8 mouse cellular contexts compared by ENCODE assay signal in the genomic region with DNA sequence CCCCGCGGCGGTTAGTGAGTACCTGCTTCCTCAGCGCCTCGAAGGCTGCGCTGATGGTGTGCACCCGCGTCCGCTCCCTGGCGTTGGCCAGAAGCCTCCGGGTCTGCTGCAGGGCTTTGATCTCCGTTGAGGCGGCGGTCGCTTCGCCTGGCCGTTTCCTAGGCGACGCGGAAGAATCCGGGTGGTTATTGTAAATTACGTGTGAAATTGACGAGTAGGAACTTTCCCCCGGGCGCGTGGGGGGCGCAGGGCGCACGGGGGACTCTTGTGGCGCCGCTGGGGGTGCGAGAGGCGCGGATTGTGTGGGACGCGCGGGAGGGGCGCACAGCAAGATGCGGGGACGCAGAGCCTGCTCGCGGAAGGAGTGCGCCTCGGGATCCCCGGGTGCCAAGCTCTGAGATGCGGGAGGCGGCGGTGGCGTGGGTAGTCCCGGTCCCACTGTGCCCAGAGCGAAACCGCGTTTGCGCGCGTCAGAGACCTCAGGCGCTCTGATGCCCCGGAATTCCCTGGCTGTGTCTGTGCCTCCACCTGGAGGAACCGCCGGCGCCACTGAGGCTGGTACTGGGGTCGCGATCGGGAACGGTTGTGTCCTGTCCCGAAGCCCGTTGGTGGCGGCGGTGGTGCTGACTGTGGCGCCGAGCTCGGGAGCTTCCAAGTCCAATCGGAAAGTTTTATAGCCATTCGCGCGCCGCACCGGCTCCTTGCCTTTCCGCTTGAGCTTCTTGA. TPM values are rescaled to one million over a fixed set of nuclear protein-coding genes. Genes with fewer than 3 reads are reported as not detected.
DNase-seq lines count a peak whose midpoint lies in the region; ATAC-seq and TF ChIP-seq lines count a peak whose summit lies in the region.

No protein-coding gene starts in this region.

- H3K27me3 ChIP-seq in midbrain, embryonic 13.5 days: peaks cover 83% of the 10 kb centered on the region

- no peak for TF ChIP-seq POLR2A in lung, adult 2 months (IDR thresholded peaks at IDR 0.05; ENCODE audit: borderline replicate concordance, extremely low read depth, low read depth, low read length)
- no peak for TF ChIP-seq POLR2A in bone marrow macrophage, adult 2 months (IDR thresholded peaks at IDR 0.05; ENCODE audit: borderline replicate concordance, low read depth, low read length)

- peaks cover 9% of the 10 kb centered on the region; the same call in 1 of the 2 replicates for H3K4me1 ChIP-seq in lung, adult 2 months (ENCODE audit: control insufficient read depth, insufficient read depth, low read length)
- 0 out of 2 replicates have a peak, but pooled peaks cover 3% of the 10 kb centered on the region for H3K4me1 ChIP-seq in bone marrow macrophage, adult 2 months (ENCODE audit: control insufficient read depth, insufficient read depth, low read length)
- peaks cover 55% of the 10 kb centered on the region for H3K4me1 ChIP-seq in midbrain, embryonic 13.5 days (replicated peaks)

- H3K4me2 ChIP-seq in midbrain, embryonic 13.5 days (replicated peaks): peak overlapping the region; percentile 100

- ATAC-seq in midbrain, embryonic 13.5 days: peak; percentile 72

- peak overlapping the region; percentile 70 for H3K4me3 ChIP-seq in lung, adult 2 months (replicated peaks; ENCODE audit: extremely low read depth, low read depth, low read length)
- H3K4me3 ChIP-seq in bone marrow macrophage, adult 2 months (ENCODE audit: insufficient read depth, low read length): peak overlapping the region; percentile 57
- peak overlapping the region; percentile 57 for H3K4me3 ChIP-seq in midbrain, embryonic 13.5 days (replicated peaks)

- no peak overlapping the region for H3K27ac ChIP-seq in bone marrow macrophage, adult 2 months (ENCODE audit: insufficient read depth, low read depth, low read length)
- H3K27ac ChIP-seq in midbrain, embryonic 13.5 days: peak overlapping the region; percentile 64

- no peaks in the 10 kb centered on the region for H3K9me3 ChIP-seq in midbrain, embryonic 13.5 days

- WGBS in lung, adult 2 months: 0% methylated on average over 79 of the region's 79 CpGs
- under 1% methylated on average over 78 of the region's 79 CpGs for WGBS in midbrain, embryonic 13.5 days

- TF ChIP-seq CTCF in lung, adult 2 months (IDR thresholded peaks at IDR 0.05; ENCODE audit: insufficient read depth, low read length): no peak
- no peak for TF ChIP-seq CTCF in bone marrow macrophage, adult 2 months (IDR thresholded peaks at IDR 0.05; ENCODE audit: low read depth, low read length)

- H3K36me3 ChIP-seq in midbrain, embryonic 13.5 days: no peaks in the 10 kb centered on the region

- DNase-seq in lung, adult 2 months: no peak
- no peak for DNase-seq in lung, postnatal 25 days (ENCODE audit: low spot score)
- peak; percentile 68 for DNase-seq in forelimb bud, embryonic 11.5 days (ENCODE audit: low read depth, low spot score)
- DNase-seq in kidney, postnatal 4 days: peak; percentile 68 to 79
- peak; percentile 57 for DNase-seq in yolk sac, embryonic 10.5 days (ENCODE audit: low spot score)
- no peak for DNase-seq in frontal cortex, postnatal 25 days (ENCODE audit: low spot score in 2 of 2)

- H3K9ac ChIP-seq in midbrain, embryonic 13.5 days (replicated peaks): peak overlapping the region; percentile 63

RNA-seq across cellular contexts. Expression of gene Atoh8, which starts 0.8 kb away (rescaled TPM):
- polyA plus RNA-seq in lung, adult 2 months (2012; rRNA removed): 26.4 and 26.7 TPM in 2 replicates
- polyA plus RNA-seq in bone marrow macrophage, adult 2 months (2012; ENCODE audit: insufficient read depth, insufficient read length, missing spikeins): not detected in 2 replicates
- 2.2 and 3.8 TPM in 2 replicates for polyA plus RNA-seq in midbrain, embryonic 13.5 days (2015; fragmentation: Nextera tagmentation; extraction: Ambion mirVana)

Comparison
In these comparisons a context has a peak if more than half of its experiments do, and no peak if none do; other contexts are left out.
1. DNase-seq: peak in forelimb bud, embryonic 11.5 days (single experiment), kidney, postnatal 4 days (2 of 2) and yolk sac, embryonic 10.5 days (single experiment); none in lung, adult 2 months (single experiment), lung, postnatal 25 days (single experiment) and frontal cortex, postnatal 25 days (0 of 2).
2. Peak in every context shown above with its lines, with median percentiles within 50 percentile points of each other: H3K4me3 ChIP-seq.